Mouse (Mus musculus) adrenal gland, postnatal 14 days (tissue): ENCODE measurements around the gene Sdr9c7. TPM values are rescaled to one million over a fixed set of nuclear protein-coding genes. Genes with fewer than 3 reads are reported as not detected.

Source experiments
- total RNA-seq: library from RNA; stranded (reverse); gene quantifications from 2 replicates; pipeline ENCODE4 v1.2.3, GENCODE M21; 2021

Sdr9c7 gene
- total RNA-seq, 1 experiment from 2014 or later = 1.7 TPM

Other genes starting within 250 kb of the Sdr9c7 start
- gene Nemp1, start 231.6 kb upstream of the Sdr9c7 start, total RNA-seq = 9.2 and 9.4 TPM in 2 replicates
- 23.7 and 24.6 TPM in 2 replicates for gene Nab2, start 229.9 kb upstream of the Sdr9c7 start, total RNA-seq
- 1.5 and 1.9 TPM in 2 replicates for gene Myo1a, start 193.3 kb upstream of the Sdr9c7 start, total RNA-seq
- gene Tac2, start 174.0 kb upstream of the Sdr9c7 start, total RNA-seq = not detected in 2 replicates
- gene Zbtb39, start 159.0 kb upstream of the Sdr9c7 start, total RNA-seq = 11.6 and 12.2 TPM in 2 replicates
- gene Gpr182, start 146.8 kb upstream of the Sdr9c7 start, total RNA-seq = 12.0 and 14.2 TPM in 2 replicates
- gene Rdh1, start 138.8 kb upstream of the Sdr9c7 start, total RNA-seq = 0.94 and 1.9 TPM in 2 replicates
- gene Rdh16f1, start 138.7 kb upstream of the Sdr9c7 start, total RNA-seq = 1.4 and 2.6 TPM in 2 replicates
- gene Rdh9, start 122.1 kb upstream of the Sdr9c7 start, total RNA-seq = 1.5 and 21.4 TPM in 2 replicates
- 0.64 and 1.7 TPM in 2 replicates for gene Rdh16, start 97.4 kb upstream of the Sdr9c7 start, total RNA-seq
- not detected in 2 replicates for gene Rdh19, start 48.6 kb upstream of the Sdr9c7 start, total RNA-seq
- gene Rdh16f2, start 32.0 kb upstream of the Sdr9c7 start, total RNA-seq = 1.4 TPM in 1 of 2 replicates, not detected in the other
- 3.9 and 81.0 TPM in 2 replicates for gene Rdh7, start 9.7 kb upstream of the Sdr9c7 start, total RNA-seq
- gene Hsd17b6, start 109.1 kb downstream of the Sdr9c7 start, total RNA-seq = 0.56 and 7.7 TPM in 2 replicates
- 11.0 and 13.6 TPM in 2 replicates for gene Prim1, start 116.7 kb downstream of the Sdr9c7 start, total RNA-seq
- 617 and 658 TPM in 2 replicates for gene Naca, start 137.1 kb downstream of the Sdr9c7 start, total RNA-seq
- 157 and 172 TPM in 2 replicates for gene Ptges3, start 160.4 kb downstream of the Sdr9c7 start, total RNA-seq
- gene Atp5b, start 184.8 kb downstream of the Sdr9c7 start, total RNA-seq = 4,143 and 4,276 TPM in 2 replicates
- 44.3 and 51.5 TPM in 2 replicates for gene Baz2a, start 193.1 kb downstream of the Sdr9c7 start, total RNA-seq